Mouse (Mus musculus): Measurements from ENCODE around the gene Gria1. TPM values are rescaled to one million over a fixed set of nuclear protein-coding genes. Genes with fewer than 3 reads are reported as not detected.

Gria1 gene
- total RNA-seq (2021) = 100 to 1,000 TPM; 199 to 218 TPM
- long read RNA-seq, experiment 1, full-length matches to known transcripts = 75 of 129 reads
- long read RNA-seq, experiment 1, partial matches to known transcripts = 12 of 129 reads
- long read RNA-seq, experiment 1, other reads (novel, unspliced or antisense) = 42 of 129 reads
- long read RNA-seq, experiment 2, full-length matches to known transcripts = 92 of 135 reads
- long read RNA-seq, experiment 2, partial matches to known transcripts = 33 of 135 reads
- long read RNA-seq, experiment 2, other reads (novel, unspliced or antisense) = 10 of 135 reads

GRCm38 (mm10) chr11:57011024-57011690 lies at the start of gene Gria1:
Gene Gria1, plus strand, starts transcription at chr11:57011387.
- intact Hi-C loops (cut with DNase I) = loop anchor here (5.0 kb wide), 1 partner anchor 844 kb away; no protein-coding TSS in a partner anchor
- peak in 1 of 2 experiments; percentile 52 for DNase-seq (ENCODE audit: low spot score in 2 of 2)

- no peak for DNase-seq (ENCODE audit: low spot score in 2 of 2)
- intact Hi-C loops (cut with DNase I) = no loop called here
Measured at GRCm38 (mm10) chr11:56961751-56962150, 49.4 kb upstream of the Gria1 start.

GRCm38 (mm10) chr11:56972814-56973213 lies 38.4 kb upstream of the Gria1 start:
- intact Hi-C loops (cut with DNase I) = no loop called here
- no peak for DNase-seq (ENCODE audit: low spot score in 2 of 2)

GRCm38 (mm10) chr11:56984321-56985000 lies 26.7 kb upstream of the Gria1 start:
- no peak for DNase-seq (ENCODE audit: low spot score in 2 of 2)
- intact Hi-C loops (cut with DNase I) = no loop called here

GRCm38 (mm10) chr11:56985457-56985856 lies 25.7 kb upstream of the Gria1 start:
- intact Hi-C loops (cut with DNase I) = no loop called here
- DNase-seq (ENCODE audit: low spot score in 2 of 2) = no peak

GRCm38 (mm10) chr11:56999601-57000001 lies 11.6 kb upstream of the Gria1 start:
- intact Hi-C loops (cut with DNase I) = no loop called here
- no peak for DNase-seq (ENCODE audit: low spot score in 2 of 2)

- DNase-seq (ENCODE audit: low spot score in 2 of 2) = no peak
- intact Hi-C loops (cut with DNase I) = no loop called here
Measured at GRCm38 (mm10) chr11:57004611-57005010, 6.6 kb upstream of the Gria1 start.

GRCm38 (mm10) chr11:57005341-57005740 lies 5.8 kb upstream of the Gria1 start:
- DNase-seq (ENCODE audit: low spot score in 2 of 2) = peak; percentile 58 to 61
- intact Hi-C loops (cut with DNase I) = no loop called here

- DNase-seq (ENCODE audit: low spot score in 2 of 2) = no peak
- intact Hi-C loops (cut with DNase I) = no loop called here
Measured at GRCm38 (mm10) chr11:57007790-57008189, 3.4 kb upstream of the Gria1 start.

GRCm38 (mm10) chr11:57010611-57011010 lies 576 bp upstream of the Gria1 start:
- no peak for DNase-seq (ENCODE audit: low spot score in 2 of 2)
- intact Hi-C loops (cut with DNase I) = loop anchor here (5.0 kb wide), 1 partner anchor 843 kb away; no protein-coding TSS in a partner anchor

GRCm38 (mm10) chr11:57011691-57012039 lies 478 bp downstream of the Gria1 start:
- DNase-seq (ENCODE audit: low spot score in 2 of 2) = peak; percentile 78 to 82

GRCm38 (mm10) chr11:57012287-57012921 lies 1.2 kb downstream of the Gria1 start:
- DNase-seq (ENCODE audit: low spot score in 2 of 2) = no peak
- intact Hi-C loops (cut with DNase I) = loop anchor here (5.0 kb wide), 1 partner anchor 845 kb away; no protein-coding TSS in a partner anchor

More at GRCm38 (mm10) chr11:57011691-57012039, 478 bp downstream of the Gria1 start:
- intact Hi-C loops (cut with DNase I) = loop anchor here (5.0 kb wide), 1 partner anchor 844 kb away; no protein-coding TSS in a partner anchor

GRCm38 (mm10) chr11:57013464-57014190 lies 2.4 kb downstream of the Gria1 start:
- no peak for DNase-seq (ENCODE audit: low spot score in 2 of 2)
- intact Hi-C loops (cut with DNase I) = loop anchor here (5.0 kb wide), 1 partner anchor 846 kb away; no protein-coding TSS in a partner anchor

- intact Hi-C loops (cut with DNase I) = loop anchor here (5.0 kb wide), 1 partner anchor 847 kb away; no protein-coding TSS in a partner anchor
Measured at GRCm38 (mm10) chr11:57014396-57014795, 3.2 kb downstream of the Gria1 start.

GRCm38 (mm10) chr11:57018536-57018935 lies 7.3 kb downstream of the Gria1 start:
- DNase-seq (ENCODE audit: low spot score in 2 of 2) = no peak
- intact Hi-C loops (cut with DNase I) = loop anchor here (5.0 kb wide), 1 partner anchor 449 kb away; no protein-coding TSS in a partner anchor

More at GRCm38 (mm10) chr11:57014396-57014795, 3.2 kb downstream of the Gria1 start:
- DNase-seq (ENCODE audit: low spot score in 2 of 2) = no peak

GRCm38 (mm10) chr11:57022400-57022799 lies 11.2 kb downstream of the Gria1 start:
- DNase-seq (ENCODE audit: low spot score in 2 of 2) = no peak
- intact Hi-C loops (cut with DNase I) = no loop called here

- peak; percentile 62 to 73 for DNase-seq (ENCODE audit: low spot score in 2 of 2)
- intact Hi-C loops (cut with DNase I) = no loop called here
Measured at GRCm38 (mm10) chr11:57030448-57030847, 19.3 kb downstream of the Gria1 start.

GRCm38 (mm10) chr11:57038807-57039206 lies 27.6 kb downstream of the Gria1 start:
- DNase-seq (ENCODE audit: low spot score in 2 of 2) = peak; percentile 82 to 85
- intact Hi-C loops (cut with DNase I) = no loop called here

- DNase-seq (ENCODE audit: low spot score in 2 of 2) = peak in 1 of 2 experiments; percentile 39
- intact Hi-C loops (cut with DNase I) = no loop called here
Measured at GRCm38 (mm10) chr11:57039306-57039705, 28.1 kb downstream of the Gria1 start.

Data from left cerebral cortex, postnatal 14 days (tissue).